Mouse (Mus musculus) ES-E14 (cell line): Measurements from ENCODE around the gene Dennd6b. TPM values are rescaled to one million over a fixed set of nuclear protein-coding genes. Genes with fewer than 3 reads are reported as not detected.
A peak's percentile ranks its signal among the peaks of the same experiment; 100 is the strongest.

Source experiments
- DNase-seq: peaks from one replicate; pipeline ENCODE4 v3.0.0-alpha.2; 2013; ENCODE audit warnings: low read depth, low spot score
- H3K27ac ChIP-seq: 2 replicates; pipeline ENCODE4 v1.5.1; 2012; ENCODE audit warnings: low read depth, mild to moderate bottlenecking, low read length, moderate library complexity, mixed read lengths; ENCODE audit not compliant: poor library complexity, insufficient read depth, severe bottlenecking
- H3K36me3 ChIP-seq: 2 replicates; pipeline ENCODE4 v1.6.1; 2012; ENCODE audit warnings: mild to moderate bottlenecking, low read length, moderate library complexity, mixed read lengths; ENCODE audit not compliant: control insufficient read depth, poor library complexity, insufficient read depth, severe bottlenecking
- H3K4me1 ChIP-seq, 2 experiments: fragments of 150-350 bp in 1 of 2; sonication (generic) in 1 of 2; 2 replicates each; pipeline ENCODE4 v1.6.1; 2012; ENCODE audit warnings: low read length in 2 of 2, mild to moderate bottlenecking in 1 of 2, mixed read lengths in 1 of 2; ENCODE audit not compliant: control insufficient read depth in 2 of 2, insufficient read depth in 2 of 2, poor library complexity in 1 of 2
- H3K4me3 ChIP-seq, 2 experiments: fragments of 150-350 bp in 1 of 2; sonication (generic) in 1 of 2; 2 replicates each; pipeline ENCODE4 v1.5.1; 2012; ENCODE audit warnings: low read length in 2 of 2, low read depth in 1 of 2, mild to moderate bottlenecking in 1 of 2, mixed read lengths in 1 of 2; ENCODE audit not compliant: insufficient read depth in 1 of 2, poor library complexity in 1 of 2, severe bottlenecking in 1 of 2
- H3K9ac ChIP-seq: 2 replicates; pipeline ENCODE4 v1.6.1; 2012; ENCODE audit warnings: low read depth, mild to moderate bottlenecking, low read length, mixed read lengths; ENCODE audit not compliant: poor library complexity, insufficient read depth, severe bottlenecking
- H3K9me3 ChIP-seq: fragments of 150-350 bp; sonication (generic); 2 replicates; pipeline ENCODE4 v1.6.1; 2012; ENCODE audit warnings: low read depth, mild to moderate bottlenecking, low read length; ENCODE audit not compliant: control insufficient read depth, insufficient read depth
- CHD2 ChIP-seq: IDR thresholded peaks from 2 replicates; pipeline ENCODE4 v1.6.1; 2014; ENCODE audit warnings: mild to moderate bottlenecking, low read depth, low read length, inconsistent platforms
- HCFC1 ChIP-seq: IDR thresholded peaks from 2 replicates; pipeline ENCODE4 v1.6.1; 2012; ENCODE audit warnings: low read length, inconsistent platforms, borderline replicate concordance; ENCODE audit not compliant: insufficient read depth
- MAFK ChIP-seq: IDR thresholded peaks from 2 replicates; pipeline ENCODE4 v1.6.1; 2014; ENCODE audit warnings: mild to moderate bottlenecking, low read depth, low read length, inconsistent platforms; ENCODE audit not compliant: insufficient read depth
- ZC3H11A ChIP-seq: IDR thresholded peaks from 2 replicates; pipeline ENCODE4 v1.6.1; 2012; ENCODE audit warnings: low read depth, mild to moderate bottlenecking, inconsistent platforms, low read length, borderline replicate concordance
- ZNF384 ChIP-seq: IDR thresholded peaks from 2 replicates; pipeline ENCODE4 v1.6.1; 2012; ENCODE audit warnings: low read depth, low read length, inconsistent platforms
- in situ Hi-C, 2 experiments: fragments of 600-800 bp; cut with MboI; formaldehyde crosslinking; loops; one replicate each; pipeline ENCODE4 v1.15.1; 2025; ENCODE audit warnings: low sequenced_read_pairs in 2 of 2, inconsistent platforms in 1 of 2; ENCODE audit not compliant: unreplicated experiment in 2 of 2
- total RNA-seq: library from RNA; depleted of rRNA; stranded (reverse); fragments of 300-350 nt; gene quantifications from 2 replicates; pipeline ENCODE4 v1.2.3, GENCODE M21; 2012

The Dennd6b gene
- total RNA-seq, 1 experiment = 14.4 TPM

DNA sequence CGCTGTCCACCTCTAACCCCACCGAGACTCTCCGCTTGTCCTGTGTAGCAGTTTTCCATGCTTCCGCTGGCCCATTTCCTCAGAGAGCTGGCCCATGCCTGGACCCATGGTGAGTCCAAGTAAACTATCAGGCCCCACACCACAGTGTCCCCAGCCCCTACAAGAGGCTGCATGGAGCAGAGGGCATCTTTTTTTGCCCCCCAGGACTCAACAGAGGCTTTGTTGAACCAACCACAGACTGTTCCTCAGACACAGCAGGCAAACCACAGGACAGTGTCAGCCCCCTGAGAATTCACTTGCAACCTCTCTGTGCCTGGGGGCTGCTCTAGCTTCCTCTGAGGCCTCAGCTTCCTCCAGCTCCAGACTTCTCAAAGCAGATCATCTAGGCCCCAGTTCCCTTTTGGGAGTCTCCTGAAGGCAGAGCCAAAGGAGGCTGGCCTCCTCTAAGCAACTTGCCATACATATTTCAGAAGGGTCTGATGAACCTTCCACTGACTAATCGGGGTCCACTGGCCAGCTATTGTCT, 24.7 kb downstream of the Dennd6b start:
- Histone ChIP-seq H3K36me3 (peaks cover 25% of the 10 kb centered on the region), H3K4me3 (no peak overlapping the region), H3K27ac (no peak overlapping the region), H3K4me1 (peaks cover 2 to 58% of the 10 kb centered on the region in 2 experiments; a peak in 3 of 4 replicates), H3K9ac (no peak overlapping the region), H3K9me3 (no peaks in the 10 kb centered on the region)
- in situ Hi-C loops = no loop called here
- TF ChIP-seq MAFK = no peak
- TF ChIP-seq ZC3H11A = no peak
- no peak for TF ChIP-seq HCFC1
- no peak for TF ChIP-seq CHD2
- no peak for TF ChIP-seq ZNF384
- DNase-seq = no peak

DNA sequence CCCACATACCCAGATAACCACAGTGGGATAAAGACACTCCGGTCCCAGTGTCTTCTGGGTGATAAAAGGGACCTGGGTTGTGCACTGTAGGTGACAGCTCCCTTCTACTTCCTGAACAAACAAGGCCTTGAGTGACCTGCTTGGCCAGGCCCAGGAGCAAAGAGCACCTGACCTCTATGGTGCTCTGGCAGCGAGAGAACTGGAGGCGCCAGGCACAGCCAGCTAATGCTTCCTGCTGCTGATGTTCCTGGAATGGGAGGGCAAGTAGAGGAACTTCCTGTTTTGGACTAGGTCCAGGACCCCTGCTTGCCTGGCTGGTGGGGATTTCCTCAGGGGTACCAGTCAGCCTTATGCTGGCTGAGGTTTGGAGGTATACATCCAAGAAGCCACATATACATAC, 26.2 kb downstream of the Dennd6b start:
- TF ChIP-seq ZNF384 (no peak), ZC3H11A (no peak), CHD2 (no peak), MAFK (no peak), HCFC1 (no peak)
- no peak overlapping the region for H3K9ac ChIP-seq
- H3K4me3 ChIP-seq = no peak overlapping the region
- no peak overlapping the region for H3K27ac ChIP-seq
- DNase-seq = no peak
- H3K36me3 ChIP-seq = peaks cover 39% of the 10 kb centered on the region
- H3K9me3 ChIP-seq = no peaks in the 10 kb centered on the region
- in situ Hi-C loops = no loop called here
- peaks cover 2 to 53% of the 10 kb centered on the region in 2 experiments; a peak in 3 of 4 replicates for H3K4me1 ChIP-seq

DNA sequence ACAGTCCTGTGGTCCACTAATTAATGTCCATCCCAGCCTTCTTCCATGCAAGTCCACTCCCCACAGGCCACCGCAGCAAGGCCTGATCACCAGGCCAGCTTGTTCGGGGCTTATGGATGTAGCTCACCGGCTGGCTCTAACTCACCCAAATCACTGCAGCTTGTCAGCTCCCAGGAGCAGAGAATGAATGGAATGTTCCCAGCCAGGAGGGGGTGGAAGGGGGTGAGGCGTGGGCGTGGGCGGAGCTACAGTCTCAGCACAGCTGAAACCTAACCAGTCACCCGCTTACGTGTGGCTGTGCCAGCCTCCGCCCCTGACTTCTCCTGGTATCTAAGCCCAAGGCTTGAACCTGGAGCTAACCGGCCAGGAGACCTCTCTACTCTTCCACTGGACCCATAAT, 26.9 kb downstream of the Dennd6b start:
- in situ Hi-C loops = no loop called here
- no peak for DNase-seq
- peak overlapping the region in 1 of 2 experiments; percentile 14; a peak in 1 of 4 replicates for H3K4me3 ChIP-seq
- TF ChIP-seq ZC3H11A = no peak
- H3K4me1 ChIP-seq = peaks cover 2 to 46% of the 10 kb centered on the region in 2 experiments; a peak in 3 of 4 replicates
- no peak overlapping the region for H3K27ac ChIP-seq
- 0 out of 2 replicates have a peak overlapping the region, but pooled peaks have one; percentile 35 for H3K9ac ChIP-seq
- peaks cover 45% of the 10 kb centered on the region for H3K36me3 ChIP-seq
- no peaks in the 10 kb centered on the region for H3K9me3 ChIP-seq

DNA sequence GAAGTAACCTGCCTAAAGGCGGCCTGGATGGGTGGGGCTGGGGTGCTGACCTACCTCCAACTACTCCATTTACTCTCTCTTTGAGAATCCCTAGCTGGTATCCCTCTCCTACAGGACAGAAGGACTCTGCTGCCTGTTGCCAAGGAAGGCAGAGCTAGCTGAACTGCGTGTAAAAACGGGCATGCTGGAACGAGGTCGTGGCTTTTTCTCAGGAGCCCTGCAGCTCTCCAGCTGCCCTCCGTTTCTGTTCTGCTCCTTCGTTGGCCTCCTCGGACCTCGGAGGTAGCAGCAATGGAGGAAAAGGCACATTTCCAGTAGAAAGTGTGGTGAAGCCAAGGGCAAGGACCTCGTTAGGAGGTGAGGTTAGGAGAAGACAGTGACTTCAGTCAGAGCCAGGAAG, 27.4 kb downstream of the Dennd6b start:
- Histone ChIP-seq H3K4me3 (peak overlapping the region in 1 of 2 experiments; percentile 14; a peak in 1 of 4 replicates), H3K9ac (no peak overlapping the region), H3K4me1 (peaks cover 2 to 42% of the 10 kb centered on the region in 2 experiments; a peak in 3 of 4 replicates), H3K27ac (no peak overlapping the region), H3K9me3 (no peaks in the 10 kb centered on the region), H3K36me3 (peaks cover 50% of the 10 kb centered on the region)
- no peak for DNase-seq
- TF ChIP-seq ZC3H11A = no peak
- TF ChIP-seq ZNF384 = no peak
- TF ChIP-seq CHD2 = no peak
- no peak for TF ChIP-seq MAFK
- TF ChIP-seq HCFC1 = no peak
- in situ Hi-C loops = no loop called here

DNA sequence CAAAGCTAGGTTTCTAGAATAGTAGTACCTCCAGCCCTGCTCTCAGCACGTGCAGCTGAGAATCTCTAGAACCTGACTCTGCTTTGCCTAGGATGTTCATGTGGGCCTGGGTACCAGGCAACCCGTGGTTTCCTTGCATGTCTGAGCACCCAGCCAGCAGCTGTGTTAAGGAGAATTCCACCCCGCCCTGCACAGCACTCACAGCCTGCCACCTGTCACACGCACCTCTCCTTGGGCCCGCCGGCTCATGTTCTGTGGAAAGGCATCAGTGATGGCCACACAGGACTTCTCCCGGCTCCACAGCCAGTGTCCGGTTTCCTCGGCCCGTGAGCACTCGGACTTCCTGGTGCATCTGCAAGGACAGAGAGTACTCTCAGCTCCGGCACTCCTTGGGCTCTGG, 30.8 kb downstream of the Dennd6b start:
- peaks cover 75% of the 10 kb centered on the region for H3K36me3 ChIP-seq
- H3K4me3 ChIP-seq = no peak overlapping the region
- H3K27ac ChIP-seq = no peak overlapping the region
- in situ Hi-C loops = no loop called here
- no peak for DNase-seq
- TF ChIP-seq HCFC1 (no peak), ZC3H11A (no peak), CHD2 (no peak), ZNF384 (no peak), MAFK (no peak)
- H3K9ac ChIP-seq = no peak overlapping the region
- H3K9me3 ChIP-seq = no peaks in the 10 kb centered on the region
- H3K4me1 ChIP-seq = peaks cover 0 to 43% of the 10 kb centered on the region in 2 experiments; a peak in 3 of 4 replicates
